Mouse (Mus musculus) embryonic fibroblast, embryonic 13.5 days (primary cell): ENCODE measurements around the gene Zfp503.

Experiments used
- CTCF ChIP-seq: IDR thresholded peaks from 2 replicates; pipeline ENCODE4 v1.5.1; 2011; ENCODE audit warnings: mild to moderate bottlenecking, control low read depth, low read length, moderate library complexity, borderline replicate concordance; ENCODE audit not compliant: insufficient read depth
- POLR2A ChIP-seq: IDR thresholded peaks from 2 replicates; pipeline ENCODE4 v1.6.1; 2011; ENCODE audit warnings: low read depth, mild to moderate bottlenecking, control low read depth, low read length, moderate library complexity

GRCm38 (mm10) chr14:21982592-21983310 is 6.7 kb downstream of the Zfp503 start:
- TF ChIP-seq CTCF (no peak), POLR2A (peak; percentile 40; the same call in 1 of the 2 replicates)
